9 mouse cellular contexts compared by ENCODE assay signal in genomic region chr7:119744321-119744720, GRCm38 (mm10). TPM values are rescaled to one million over a fixed set of nuclear protein-coding genes. Genes with fewer than 3 reads are reported as not detected.
DNase-seq lines count a peak whose midpoint lies in the region; ATAC-seq and TF ChIP-seq lines count a peak whose summit lies in the region.
"Had no signal": no experiment of that assay in that cellular context is flagged by ENCODE, and none has a peak within 500 bp of the region (broad histone marks: within the 10 kb centered on the region; RNA-seq: fewer than 3 reads in every experiment).

No protein-coding gene starts in this region.

- H3K9ac ChIP-seq in lung, embryonic 14.5 days = peak overlapping the region; percentile 32; the same call in 1 of the 2 replicates
- no peak overlapping the region for H3K9ac ChIP-seq in hindbrain, embryonic 15.5 days

- DNase-seq in lung, embryonic 14.5 days = peak; percentile 50
- DNase-seq in lung, adult 2 months = no peak
- peak; percentile 6 for DNase-seq in thymus, postnatal 25 days
- no peak for DNase-seq in gastrocnemius, adult 8-10 months (ENCODE audit: low spot score in 2 of 2)
- DNase-seq in frontal cortex, adult 2 months (ENCODE audit: extremely low spot score in 1 of 2, low spot score in 1 of 2) = no peak

- H3K4me1 ChIP-seq in lung, embryonic 14.5 days (ENCODE audit: insufficient read depth) = no peaks in the 10 kb centered on the region
- no peaks in the 10 kb centered on the region for H3K4me1 ChIP-seq in lung, adult 2 months (ENCODE audit: control insufficient read depth, insufficient read depth, low read length)
- H3K4me1 ChIP-seq in hindbrain, embryonic 15.5 days (replicated peaks) = peaks cover 5% of the 10 kb centered on the region
- H3K4me1 ChIP-seq in megakaryocyte, embryonic 14.5 days = peaks cover 6% of the 10 kb centered on the region

- H3K4me2 ChIP-seq in lung, embryonic 14.5 days = peak overlapping the region; percentile 53
- peak overlapping the region; percentile 42 for H3K4me2 ChIP-seq in hindbrain, embryonic 15.5 days

- H3K36me3 ChIP-seq in lung, embryonic 14.5 days (ENCODE audit: insufficient read depth) = no peaks in the 10 kb centered on the region
- no peaks in the 10 kb centered on the region for H3K36me3 ChIP-seq in hindbrain, embryonic 15.5 days
- no peaks in the 10 kb centered on the region for H3K36me3 ChIP-seq in megakaryocyte, embryonic 14.5 days (replicated peaks; ENCODE audit: low read length)

- 8% methylated on average over 33 of the region's 34 CpGs for WGBS in lung, embryonic 14.5 days
- 10% methylated on average over 34 of the region's 34 CpGs for WGBS in lung, adult 2 months
- WGBS in hindbrain, embryonic 15.5 days = 8% methylated on average over 34 of the region's 34 CpGs

- TF ChIP-seq CTCF in lung, embryonic 14.5 days (IDR thresholded peaks at IDR 0.05; ENCODE audit: low read depth) = no peak
- TF ChIP-seq CTCF in lung, adult 2 months (IDR thresholded peaks at IDR 0.05; ENCODE audit: insufficient read depth, low read length) = no peak

- no peaks in the 10 kb centered on the region for H3K9me3 ChIP-seq in lung, embryonic 14.5 days (ENCODE audit: low read depth, low read length)
- no peaks in the 10 kb centered on the region for H3K9me3 ChIP-seq in hindbrain, embryonic 15.5 days
- H3K9me3 ChIP-seq in megakaryocyte, embryonic 14.5 days = peaks cover 9% of the 10 kb centered on the region

- no peak overlapping the region for H3K27ac ChIP-seq in lung, embryonic 14.5 days (ENCODE audit: low read depth)
- no peak overlapping the region for H3K27ac ChIP-seq in hindbrain, embryonic 15.5 days (replicated peaks)

- H3K27me3 ChIP-seq in lung, embryonic 14.5 days (ENCODE audit: insufficient read depth, low read length) = no peaks in the 10 kb centered on the region
- H3K27me3 ChIP-seq in hindbrain, embryonic 15.5 days = no peaks in the 10 kb centered on the region
- H3K27me3 ChIP-seq in megakaryocyte, embryonic 14.5 days (replicated peaks) = peaks cover 11% of the 10 kb centered on the region

- TF ChIP-seq POLR2A in lung, adult 2 months (IDR thresholded peaks at IDR 0.05; ENCODE audit: borderline replicate concordance, extremely low read depth, low read depth, low read length) = no peak

- peak overlapping the region; percentile 14; the same call in 1 of the 2 replicates for H3K4me3 ChIP-seq in lung, embryonic 14.5 days (ENCODE audit: low read depth, low read length)
- H3K4me3 ChIP-seq in lung, adult 2 months (replicated peaks; ENCODE audit: extremely low read depth, low read depth, low read length) = no peak overlapping the region
- H3K4me3 ChIP-seq in hindbrain, embryonic 15.5 days = no peak overlapping the region
- peak overlapping the region; percentile 62 for H3K4me3 ChIP-seq in megakaryocyte, embryonic 14.5 days (replicated peaks)

- 0 out of 2 replicates have a peak, but pooled peaks have one; percentile 25 for ATAC-seq in lung, embryonic 14.5 days (ENCODE audit: insufficient read depth)
- ATAC-seq in common myeloid progenitor, adult 5-6 weeks (replicated peaks; ENCODE audit: low read depth, poor library complexity, severe bottlenecking) = peak; percentile 80
- no peak for ATAC-seq in hindbrain, embryonic 15.5 days (ENCODE audit: low FRiP score, low read depth)

RNA-seq across cellular contexts. Expression of gene Acsm3, which starts 16.4 kb away (rescaled TPM):
- 0.17 and 0.31 TPM in 2 replicates for polyA plus RNA-seq in lung, embryonic 14.5 days (2014; fragmentation: Nextera tagmentation; extraction: Ambion mirVana)
- polyA plus RNA-seq in lung, adult 2 months (2012; rRNA removed) = 0.57 and 2.9 TPM in 2 replicates
- 0.05 and 0.10 TPM in 2 replicates for total RNA-seq in common myeloid progenitor, adult 5-6 weeks (2017)
- 0.09 TPM in 1 of 2 replicates, not detected in the other for polyA plus RNA-seq in hindbrain, embryonic 15.5 days (2015; fragmentation: Nextera tagmentation; extraction: Ambion mirVana)
- polyA plus RNA-seq in megakaryocyte, embryonic 14.5 days (2012; ENCODE audit: insufficient read depth, low replicate concordance) = not detected in 2 replicates
- total RNA-seq in gastrocnemius, adult 8-10 months (2022) = 1 to 10 TPM in 1 of 4 experiments, under 1 TPM in 3; 0.12 to 1.6 (median 0.39) TPM
- polyA plus RNA-seq in frontal cortex, adult 2 months (2012; rRNA removed) = 0.04 and 0.12 TPM in 2 replicates
- polyA plus RNA-seq: cortical plate, adult 2 months had no signal

RNA-seq across cellular contexts. Expression of gene Thumpd1, which starts 23.7 kb away (rescaled TPM):
- 86.8 and 90.6 TPM in 2 replicates for polyA plus RNA-seq in lung, embryonic 14.5 days (2014; fragmentation: Nextera tagmentation; extraction: Ambion mirVana)
- polyA plus RNA-seq in lung, adult 2 months (2012; rRNA removed) = 9.1 and 10.3 TPM in 2 replicates
- total RNA-seq in common myeloid progenitor, adult 5-6 weeks (2017) = 124 and 137 TPM in 2 replicates
- polyA plus RNA-seq in hindbrain, embryonic 15.5 days (2015; fragmentation: Nextera tagmentation; extraction: Ambion mirVana) = 74.5 and 76.4 TPM in 2 replicates
- polyA plus RNA-seq in megakaryocyte, embryonic 14.5 days (2012; ENCODE audit: insufficient read depth, low replicate concordance) = 12.1 and 14.0 TPM in 2 replicates
- 10 to 100 TPM; 16.1 to 22.1 (median 19.4) TPM for total RNA-seq in gastrocnemius, adult 8-10 months (2022)
- 35.9 and 36.7 TPM in 2 replicates for polyA plus RNA-seq in frontal cortex, adult 2 months (2012; rRNA removed)

RNA-seq across cellular contexts. Expression of gene Rexo5, which starts 49.5 kb away (rescaled TPM):
- polyA plus RNA-seq in lung, embryonic 14.5 days (2014; fragmentation: Nextera tagmentation; extraction: Ambion mirVana) = 22.4 and 27.5 TPM in 2 replicates
- 1.6 and 4.9 TPM in 2 replicates for polyA plus RNA-seq in lung, adult 2 months (2012; rRNA removed)
- total RNA-seq in common myeloid progenitor, adult 5-6 weeks (2017) = 24.9 and 62.3 TPM in 2 replicates
- polyA plus RNA-seq in hindbrain, embryonic 15.5 days (2015; fragmentation: Nextera tagmentation; extraction: Ambion mirVana) = 9.5 and 11.9 TPM in 2 replicates
- polyA plus RNA-seq in megakaryocyte, embryonic 14.5 days (2012; ENCODE audit: insufficient read depth, low replicate concordance) = 0.89 TPM in 1 of 2 replicates, not detected in the other
- total RNA-seq in gastrocnemius, adult 8-10 months (2022) = under 1 TPM in 1 of 4 experiments, not detected in 3; 0.64 TPM
- 2.1 and 5.7 TPM in 2 replicates for polyA plus RNA-seq in frontal cortex, adult 2 months (2012; rRNA removed)

RNA-seq across cellular contexts. Expression of gene Eri2, which starts 49.5 kb away (rescaled TPM):
- polyA plus RNA-seq in lung, embryonic 14.5 days (2014; fragmentation: Nextera tagmentation; extraction: Ambion mirVana) = 31.7 and 35.6 TPM in 2 replicates
- polyA plus RNA-seq in lung, adult 2 months (2012; rRNA removed) = 0.76 and 1.2 TPM in 2 replicates
- total RNA-seq in common myeloid progenitor, adult 5-6 weeks (2017) = 16.2 and 18.6 TPM in 2 replicates
- 15.4 and 16.5 TPM in 2 replicates for polyA plus RNA-seq in hindbrain, embryonic 15.5 days (2015; fragmentation: Nextera tagmentation; extraction: Ambion mirVana)
- polyA plus RNA-seq in megakaryocyte, embryonic 14.5 days (2012; ENCODE audit: insufficient read depth, low replicate concordance) = 0.10 and 1.1 TPM in 2 replicates
- total RNA-seq in gastrocnemius, adult 8-10 months (2022) = 1 to 10 TPM in 3 of 4 experiments, under 1 TPM in 1; 0.88 to 1.1 (median 1.1) TPM
- polyA plus RNA-seq in frontal cortex, adult 2 months (2012; rRNA removed) = 6.6 and 8.2 TPM in 2 replicates

RNA-seq across cellular contexts. Expression of gene Acsm4, which starts 54.5 kb away (rescaled TPM):
- polyA plus RNA-seq in lung, embryonic 14.5 days (2014; fragmentation: Nextera tagmentation; extraction: Ambion mirVana) = not detected in 2 replicates
- polyA plus RNA-seq in lung, adult 2 months (2012; rRNA removed) = not detected in 2 replicates
- total RNA-seq in common myeloid progenitor, adult 5-6 weeks (2017) = not detected in 2 replicates
- not detected in 2 replicates for polyA plus RNA-seq in hindbrain, embryonic 15.5 days (2015; fragmentation: Nextera tagmentation; extraction: Ambion mirVana)
- polyA plus RNA-seq in megakaryocyte, embryonic 14.5 days (2012; ENCODE audit: insufficient read depth, low replicate concordance) = not detected in 2 replicates
- total RNA-seq in gastrocnemius, adult 8-10 months (2022) = not detected
- polyA plus RNA-seq in frontal cortex, adult 2 months (2012; rRNA removed) = 0.16 and 0.23 TPM in 2 replicates

Comparison
In these comparisons a context has a peak if more than half of its experiments do, and no peak if none do; other contexts are left out.
1. DNase-seq: peak in lung, embryonic 14.5 days (single experiment) and thymus, postnatal 25 days (single experiment); none in lung, adult 2 months (single experiment), gastrocnemius, adult 8-10 months (0 of 2) and frontal cortex, adult 2 months (0 of 2).
2. H3K4me3 ChIP-seq: peak in lung, embryonic 14.5 days (single experiment) and megakaryocyte, embryonic 14.5 days (single experiment); none in lung, adult 2 months (single experiment) and hindbrain, embryonic 15.5 days (single experiment).